Mouse (Mus musculus) urinary bladder, adult 18-20 months (tissue): ENCODE results near the gene Ewsr1.
A peak's percentile ranks its signal among the peaks of the same experiment; 100 is the strongest.

ENCODE experiments used
- DNase-seq, 2 experiments: peaks; one replicate each; pipeline ENCODE4 v3.0.0; 2022; ENCODE audit warnings: low spot score in 2 of 2, mixed read lengths in 2 of 2

The Ewsr1 gene

DNA sequence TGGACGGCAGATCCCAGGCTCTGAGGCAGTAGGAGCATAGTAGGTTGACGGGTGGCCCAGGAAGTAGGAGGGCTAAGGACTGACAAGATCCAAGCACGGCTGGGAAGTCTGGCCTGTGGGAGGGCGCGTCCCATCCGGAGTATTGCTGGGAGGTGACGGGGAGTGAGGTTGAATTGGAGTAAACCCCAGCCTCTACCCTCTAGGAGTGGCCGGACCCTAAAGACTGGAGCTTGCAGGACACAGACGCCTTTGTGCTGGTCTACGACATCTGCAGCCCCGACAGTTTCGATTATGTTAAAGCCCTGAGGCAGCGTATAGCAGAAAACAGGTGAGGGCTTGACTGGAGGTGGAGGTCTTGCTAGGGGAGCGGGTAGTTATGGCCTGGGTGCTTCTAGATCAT, 39.8 kb downstream of the Ewsr1 start:
- DNase-seq, result no peak

GRCm38 (mm10) chr11:5058783-5059182, 40.3 kb downstream of the Ewsr1 start:
- peak in 1 of 2 experiments; percentile 27 for DNase-seq

GRCm38 (mm10) chr11:5057856-5058641, 41.0 kb downstream of the Ewsr1 start, which contains the start of gene Rasl10a:
Gene Rasl10a, plus strand, starts transcription at chr11:5058128.
- DNase-seq, result peak in 1 of 2 experiments; percentile 52

DNA sequence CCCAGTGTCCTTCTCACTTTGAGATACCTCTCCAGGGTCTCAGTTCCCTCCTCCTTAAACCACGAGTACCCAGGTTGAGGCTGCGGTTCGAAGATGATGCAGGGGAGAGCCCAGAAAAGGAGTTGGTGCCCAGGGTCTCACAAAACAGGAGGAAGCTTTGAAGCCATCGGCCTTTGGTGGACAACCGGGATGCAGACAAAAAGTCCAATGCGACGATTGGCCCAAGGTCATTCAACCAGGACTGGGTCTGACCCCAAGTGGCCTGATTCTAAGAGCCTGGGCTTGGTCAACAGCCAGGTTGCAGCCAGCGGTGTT, 41.6 kb downstream of the Ewsr1 start:
- DNase-seq, result no peak

- DNase-seq, result no peak
These were observed 42.0 kb downstream of the Ewsr1 start for GRCm38 (mm10) chr11:5057064-5057463.

- no peak for DNase-seq
These were observed 42.8 kb downstream of the Ewsr1 start for GRCm38 (mm10) chr11:5055945-5056938.

GRCm38 (mm10) chr11:5054874-5055273, 44.2 kb downstream of the Ewsr1 start:
- DNase-seq, result no peak

DNA sequence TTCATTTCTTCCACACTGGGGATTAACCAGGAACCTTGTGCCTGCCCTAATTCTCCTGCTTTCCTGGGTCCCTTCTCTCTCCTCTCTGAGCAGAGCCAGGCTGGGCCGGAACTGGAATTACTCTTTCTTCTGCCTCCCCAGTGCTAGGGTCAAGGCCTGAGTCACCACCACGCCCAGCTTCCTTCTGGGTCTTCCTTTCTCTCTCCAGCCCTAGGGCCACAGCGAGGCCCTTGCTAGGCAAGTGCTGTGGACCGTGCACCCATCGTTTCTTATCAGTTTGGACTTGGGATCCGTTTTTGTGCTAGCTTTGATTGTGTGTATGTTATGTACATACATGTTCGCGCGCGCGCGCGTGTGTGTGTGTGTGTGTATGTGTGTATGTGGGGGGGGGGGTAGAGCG, 44.9 kb downstream of the Ewsr1 start:
- DNase-seq, result no peak

GRCm38 (mm10) chr11:5052200-5052854, 46.7 kb downstream of the Ewsr1 start:
- DNase-seq, result no peak

DNA sequence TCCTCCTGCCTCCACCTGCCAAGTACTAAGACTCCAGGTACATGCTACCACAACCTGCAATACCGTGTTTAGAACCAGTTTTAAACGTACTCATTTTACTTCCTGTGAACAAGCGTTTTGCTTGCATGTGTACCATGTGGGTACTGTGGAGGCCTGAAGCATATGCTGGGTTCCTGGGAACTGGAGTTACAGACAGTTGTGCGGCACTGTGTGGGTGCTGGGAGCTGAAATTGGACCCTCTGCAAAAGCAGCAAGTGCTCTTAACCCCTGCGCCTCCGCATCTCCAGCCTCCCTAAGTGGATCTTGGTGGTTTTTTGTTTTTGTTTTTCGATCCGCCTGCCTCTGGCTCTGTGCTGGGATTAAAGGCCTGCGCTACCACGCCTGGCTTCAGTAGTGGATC, 47.4 kb downstream of the Ewsr1 start:
- DNase-seq, result no peak

GRCm38 (mm10) chr11:5046321-5046926, 52.6 kb downstream of the Ewsr1 start:
- no peak for DNase-seq

GRCm38 (mm10) chr11:5042645-5043381, 56.3 kb downstream of the Ewsr1 start:
- no peak for DNase-seq

- DNase-seq, result no peak
These were observed 57.8 kb downstream of the Ewsr1 start for GRCm38 (mm10) chr11:5041144-5041780.

DNA sequence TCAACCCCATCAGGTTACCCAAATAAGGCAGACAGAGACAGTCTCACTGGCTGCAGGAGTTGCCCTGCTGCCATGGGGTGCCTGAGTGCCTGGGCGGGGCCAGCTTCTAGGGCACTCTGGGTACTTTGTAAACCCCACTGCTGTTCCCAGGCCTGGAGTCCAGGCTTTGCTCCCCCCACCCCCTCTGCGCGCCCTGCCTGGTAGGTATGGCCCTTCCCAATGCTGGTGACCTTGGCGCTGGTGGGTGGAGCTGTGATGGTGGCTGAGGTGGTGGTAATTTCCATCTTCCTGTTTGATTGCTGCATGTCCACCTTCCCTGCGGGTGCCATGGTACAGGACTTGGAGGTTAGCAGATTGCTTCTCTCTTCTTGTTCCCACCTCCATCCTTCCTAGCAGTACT, 58.5 kb downstream of the Ewsr1 start:
- DNase-seq, result no peak

GRCm38 (mm10) chr11:5037146-5037854, 61.8 kb downstream of the Ewsr1 start:
- peak; percentile 58 to 71 for DNase-seq

DNA sequence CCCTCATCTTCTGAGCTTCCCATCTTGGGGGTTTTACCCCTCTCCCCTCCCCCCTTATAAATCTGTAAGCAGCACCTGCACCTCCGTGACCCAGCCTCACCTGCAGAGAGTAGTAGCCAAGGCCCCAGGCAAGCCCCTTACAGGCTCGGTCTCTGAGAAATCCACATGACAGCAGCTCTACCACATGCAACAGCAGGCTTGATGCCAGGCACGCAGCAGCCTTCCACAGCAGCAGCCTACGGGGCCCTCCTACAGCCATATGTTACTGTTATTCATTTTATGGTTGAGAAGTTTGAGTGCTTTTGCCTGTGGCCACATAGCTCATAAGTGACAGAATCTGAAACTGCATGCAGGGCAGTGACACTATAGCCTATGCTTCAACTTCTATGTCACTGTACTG, 63.6 kb downstream of the Ewsr1 start:
- no peak for DNase-seq

DNA sequence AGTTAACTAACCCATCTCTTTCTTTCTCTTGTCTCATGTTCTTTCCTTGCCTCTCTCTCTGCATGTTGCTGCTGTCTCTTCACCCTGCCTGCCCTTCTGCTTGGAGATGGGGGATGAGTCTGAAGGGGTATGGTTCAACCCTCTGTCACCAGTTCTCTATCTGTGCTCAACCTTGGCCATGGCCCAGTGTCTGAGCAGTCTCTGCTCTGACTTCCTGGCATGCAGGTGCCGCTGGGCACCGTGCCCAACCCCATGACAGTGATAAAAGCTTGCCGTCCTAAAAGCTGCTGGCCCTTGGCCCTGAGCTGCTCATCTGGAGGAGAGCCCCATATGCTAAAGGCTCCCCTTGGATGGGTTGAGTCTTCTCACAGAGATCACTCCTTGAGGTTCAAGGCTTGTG, 65.9 kb downstream of the Ewsr1 start:
- DNase-seq, result no peak

GRCm38 (mm10) chr11:5032706-5033105, 66.4 kb downstream of the Ewsr1 start:
- DNase-seq, result no peak

GRCm38 (mm10) chr11:5028228-5028627, 70.8 kb downstream of the Ewsr1 start:
- DNase-seq, result no peak

DNA sequence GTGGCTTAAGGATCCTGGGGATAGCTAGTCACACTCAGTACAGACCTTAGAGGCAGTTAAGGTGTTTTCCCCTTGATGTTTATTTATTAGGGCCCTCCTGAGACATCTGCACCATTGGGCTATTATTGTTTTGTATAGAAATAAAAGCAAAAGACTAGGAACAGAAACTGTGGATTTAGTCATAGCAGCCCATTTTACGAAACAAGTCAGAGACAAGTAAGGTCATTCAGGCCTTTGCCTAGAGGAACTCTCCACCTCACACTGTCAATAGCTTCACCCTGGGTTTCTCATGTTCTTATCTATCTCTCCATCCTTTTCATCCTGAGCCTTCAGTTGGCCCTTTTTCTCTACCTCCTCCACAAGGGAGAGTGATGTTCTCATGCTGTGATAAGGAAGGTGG, 74.0 kb downstream of the Ewsr1 start:
- DNase-seq, result no peak
